Mouse (Mus musculus): Measurements from ENCODE around the gene Sumf1.

GRCm38 (mm10) chr6:108114971-108115370 is 70.4 kb downstream of the Sumf1 start:
- TF ChIP-seq GATA1 (IDR thresholded peaks at IDR 0.05; ENCODE audit: borderline replicate concordance, low read length): no peak
- TF ChIP-seq FLI1 (IDR thresholded peaks at IDR 0.05; ENCODE audit: low read length): no peak

Measured in megakaryocyte, embryonic 14.5 days (primary cell).